ENCODE assay signal across 12 mouse cellular contexts in the genomic region with DNA sequence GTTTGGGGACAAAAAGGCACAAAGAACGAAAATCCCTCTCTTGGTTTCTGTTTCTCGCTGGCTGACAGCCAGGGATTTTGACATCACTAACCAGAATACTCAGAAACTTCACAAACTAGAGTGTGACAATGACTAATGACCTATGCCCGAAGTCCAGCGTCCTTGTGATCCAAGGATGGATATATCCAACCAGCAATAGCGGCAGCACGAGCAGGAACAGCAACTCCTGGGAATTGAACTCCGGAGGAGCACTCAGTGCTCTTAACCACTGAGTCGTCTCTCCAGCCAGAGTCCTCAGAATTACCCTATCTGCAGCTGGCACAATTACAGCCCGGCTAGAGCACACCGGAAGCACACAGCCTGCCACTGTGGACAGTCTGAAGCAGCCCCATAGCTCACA. TPM values are rescaled to one million over a fixed set of nuclear protein-coding genes. Genes with fewer than 3 reads are reported as not detected.
DNase-seq lines count a peak whose midpoint lies in the region; ATAC-seq and TF ChIP-seq lines count a peak whose summit lies in the region.
"Had no signal": no experiment of that assay in that cellular context is flagged by ENCODE, and none has a peak within 500 bp of the region (broad histone marks: within the 10 kb centered on the region; RNA-seq: fewer than 3 reads in every experiment).

No protein-coding gene starts in this region.

- ATAC-seq in lung, embryonic 16.5 days (ENCODE audit: low read depth): no peak
- ATAC-seq in neutrophil, adult 5-6 weeks (ENCODE audit: extremely low read depth, insufficient number of reproducible peaks, low FRiP score, poor library complexity, severe bottlenecking): peak; percentile 28; the same call in 1 of the 2 replicates
- no peak for ATAC-seq in hindbrain, embryonic 11.5 days (ENCODE audit: low FRiP score)

- H3K4me1 ChIP-seq in lung, embryonic 16.5 days (replicated peaks; ENCODE audit: control insufficient read depth, insufficient read depth, low read length): peaks cover 8% of the 10 kb centered on the region; the same call in 1 of the 2 replicates
- peaks cover 30% of the 10 kb centered on the region for H3K4me1 ChIP-seq in bone marrow macrophage, adult 2 months (ENCODE audit: control insufficient read depth, insufficient read depth, low read length)
- peaks cover 2% of the 10 kb centered on the region; the same call in 1 of the 2 replicates for H3K4me1 ChIP-seq in hindbrain, embryonic 11.5 days (replicated peaks; ENCODE audit: control insufficient read depth, insufficient read depth, low read length)

- WGBS in lung, embryonic 16.5 days: 52% methylated on average over 10 of the region's 10 CpGs
- 88% methylated on average over 10 of the region's 10 CpGs for WGBS in hindbrain, embryonic 11.5 days

- no peak overlapping the region for H3K4me3 ChIP-seq in lung, embryonic 16.5 days (ENCODE audit: low read length)
- peak overlapping the region; percentile 42 for H3K4me3 ChIP-seq in bone marrow macrophage, adult 2 months (ENCODE audit: insufficient read depth, low read length)
- H3K4me3 ChIP-seq in hindbrain, embryonic 11.5 days (ENCODE audit: low read depth, low read length): no peak overlapping the region
- H3K4me3 ChIP-seq: neural tube, embryonic 13.5 days had no signal

- peak; percentile 14 to 83 for DNase-seq in adrenal gland, adult (ENCODE audit: inconsistent age in 2 of 2, low spot score in 1 of 2)
- no peak for DNase-seq in adrenal gland, postnatal 4 days (ENCODE audit: low spot score in 2 of 2)
- no peak for DNase-seq in lung, postnatal 14 days
- no peak for DNase-seq in hindbrain, embryonic 11.5 days (ENCODE audit: low spot score)
- no peak for DNase-seq in cerebellum, adult 11-12 months

- H3K27ac ChIP-seq in lung, embryonic 16.5 days (ENCODE audit: low read length): no peak overlapping the region
- peak overlapping the region; percentile 30 for H3K27ac ChIP-seq in bone marrow macrophage, adult 2 months (ENCODE audit: insufficient read depth, low read depth, low read length)
- H3K27ac ChIP-seq in hindbrain, embryonic 11.5 days (ENCODE audit: low read depth, low read length): no peak overlapping the region
- H3K27ac ChIP-seq: neural tube, embryonic 13.5 days had no signal

- H3K27me3 ChIP-seq in lung, embryonic 16.5 days (ENCODE audit: control insufficient read depth, insufficient read depth, low read depth, low read length): no peaks in the 10 kb centered on the region; the same call in 1 of the 2 replicates
- no peaks in the 10 kb centered on the region for H3K27me3 ChIP-seq in hindbrain, embryonic 11.5 days (ENCODE audit: control insufficient read depth, insufficient read depth, low read length)
- H3K27me3 ChIP-seq: neural tube, embryonic 13.5 days had no signal

- no peak overlapping the region for H3K4me2 ChIP-seq in lung, embryonic 16.5 days (ENCODE audit: low read depth, low read length)
- H3K4me2 ChIP-seq in hindbrain, embryonic 11.5 days (replicated peaks; ENCODE audit: low read depth, low read length): no peak overlapping the region
- H3K4me2 ChIP-seq: neural tube, embryonic 13.5 days had no signal

- TF ChIP-seq POLR2A in bone marrow macrophage, adult 2 months (IDR thresholded peaks at IDR 0.05; ENCODE audit: borderline replicate concordance, low read depth, low read length): no peak

- no peaks in the 10 kb centered on the region for H3K9me3 ChIP-seq in lung, embryonic 16.5 days (ENCODE audit: control insufficient read depth, low read length)
- no peaks in the 10 kb centered on the region for H3K9me3 ChIP-seq in hindbrain, embryonic 11.5 days (ENCODE audit: control insufficient read depth, low read length)
- H3K9me3 ChIP-seq: neural tube, embryonic 13.5 days had no signal

- no peak for TF ChIP-seq CTCF in bone marrow macrophage, adult 2 months (IDR thresholded peaks at IDR 0.05; ENCODE audit: low read depth, low read length)

- 0 out of 2 replicates have a peak overlapping the region, but pooled peaks have one; percentile 24 for H3K9ac ChIP-seq in lung, embryonic 16.5 days (ENCODE audit: low read length)
- no peak overlapping the region for H3K9ac ChIP-seq in hindbrain, embryonic 11.5 days (ENCODE audit: low read depth, low read length)
- H3K9ac ChIP-seq: neural tube, embryonic 13.5 days had no signal

- 0 out of 2 replicates have a peak, but pooled peaks cover 2% of the 10 kb centered on the region for H3K36me3 ChIP-seq in lung, embryonic 16.5 days (ENCODE audit: control insufficient read depth, insufficient read depth, low read length)
- H3K36me3 ChIP-seq in hindbrain, embryonic 11.5 days (ENCODE audit: control insufficient read depth, insufficient read depth, low read length): 0 out of 2 replicates have a peak, but pooled peaks cover 2% of the 10 kb centered on the region
- H3K36me3 ChIP-seq: neural tube, embryonic 13.5 days had no signal

RNA-seq across cellular contexts. Expression of a gene that starts 5.5 kb away (rescaled TPM):
- total RNA-seq in adrenal gland, postnatal 4 days (2021): 10 to 100 TPM; 25.0 to 28.6 TPM
- polyA plus RNA-seq in lung, embryonic 16.5 days (2015; fragmentation: Nextera tagmentation; extraction: Ambion mirVana): 134 and 139 TPM in 2 replicates
- polyA plus RNA-seq in bone marrow macrophage, adult 2 months (2012; ENCODE audit: insufficient read depth, insufficient read length, missing spikeins): 14.5 and 18.1 TPM in 2 replicates
- 228 and 237 TPM in 2 replicates for total RNA-seq in neutrophil, adult 5-6 weeks (2017)
- polyA plus RNA-seq in hindbrain, embryonic 11.5 days (2014; fragmentation: Nextera tagmentation; extraction: Ambion mirVana): 207 and 229 TPM in 2 replicates

RNA-seq across cellular contexts. Expression of a gene that starts 44.1 kb away (rescaled TPM):
- total RNA-seq in adrenal gland, postnatal 4 days (2021): not detected
- polyA plus RNA-seq in lung, embryonic 16.5 days (2015; fragmentation: Nextera tagmentation; extraction: Ambion mirVana): 6.9 and 11.0 TPM in 2 replicates
- polyA plus RNA-seq in bone marrow macrophage, adult 2 months (2012; ENCODE audit: insufficient read depth, insufficient read length, missing spikeins): not detected in 2 replicates
- total RNA-seq in neutrophil, adult 5-6 weeks (2017): not detected in 2 replicates
- not detected in 2 replicates for polyA plus RNA-seq in hindbrain, embryonic 11.5 days (2014; fragmentation: Nextera tagmentation; extraction: Ambion mirVana)
- total RNA-seq: heart, postnatal 10 days; layer of hippocampus, postnatal 14 days had no signal
- polyA plus RNA-seq: embryonic facial prominence, embryonic 11.5 days; neural tube, embryonic 13.5 days had no signal

Comparison
In these comparisons a context has a peak if more than half of its experiments do, and no peak if none do; other contexts are left out.
1. DNase-seq: peak in adrenal gland, adult (2 of 2); none in adrenal gland, postnatal 4 days (0 of 2), lung, postnatal 14 days (single experiment), hindbrain, embryonic 11.5 days (single experiment) and cerebellum, adult 11-12 months (single experiment).